Mouse (Mus musculus) intestine, embryonic 16.5 days (tissue): ENCODE results near the gene Ptprs. TPM values are rescaled to one million over a fixed set of nuclear protein-coding genes. Genes with fewer than 3 reads are reported as not detected.

Source experiments
- ATAC-seq: fragments of 200-750 bp; cut with Nextera tagmentation; 2 replicates; pipeline ENCODE4 v1.8.0; 2017; ENCODE audit warnings: moderate TSS enrichment, moderate library complexity
- H3K27ac ChIP-seq: fragments of 300-500 bp; sonication (generic); 2 replicates; pipeline ENCODE4 v1.5.1; 2014; ENCODE audit warnings: mild to moderate bottlenecking, low read length
- H3K27me3 ChIP-seq: fragments of 300-500 bp; sonication (generic); replicated peaks from 2 replicates; pipeline ENCODE4 v1.6.1; 2014; ENCODE audit warnings: low read length, control low read depth, mixed read lengths; ENCODE audit not compliant: control insufficient read depth, insufficient read depth
- H3K36me3 ChIP-seq: fragments of 300-500 bp; sonication (generic); 2 replicates; pipeline ENCODE4 v1.6.1; 2014; ENCODE audit warnings: low read length, control low read depth; ENCODE audit not compliant: control insufficient read depth, insufficient read depth
- H3K4me1 ChIP-seq: fragments of 300-500 bp; sonication (generic); 2 replicates; pipeline ENCODE4 v1.6.1; 2014; ENCODE audit warnings: low read length, control low read depth, mixed read lengths; ENCODE audit not compliant: control insufficient read depth, insufficient read depth
- H3K4me2 ChIP-seq: fragments of 300-500 bp; sonication (generic); 2 replicates; pipeline ENCODE4 v1.6.1; 2014; ENCODE audit warnings: low read depth, low read length, control low read depth
- H3K4me3 ChIP-seq: fragments of 300-500 bp; sonication (generic); 2 replicates; pipeline ENCODE4 v1.5.1; 2014; ENCODE audit warnings: mild to moderate bottlenecking, low read length
- H3K9ac ChIP-seq: fragments of 300-500 bp; sonication (generic); 2 replicates; pipeline ENCODE4 v1.6.1; 2014; ENCODE audit warnings: low read depth, low read length
- H3K9me3 ChIP-seq: fragments of 300-500 bp; sonication (generic); 2 replicates; pipeline ENCODE4 v1.6.1; 2016; ENCODE audit warnings: low read length, control low read depth; ENCODE audit not compliant: control insufficient read depth
- WGBS: fragments of 180-500 bp; shearing (Covaris S2); extraction: QIAGEN DNeasy Blood & Tissue Kit; methylation state at CpG from one replicate; pipeline ENCODE4 v1.1.7; 2014; 5-methylcytosine and 5-hydroxymethylcytosine counted together
- polyA plus RNA-seq: library from polyadenylated mRNA; unstranded; fragments of >200 nt; fragmentation: Nextera tagmentation; extraction: Ambion mirVana; gene quantifications from 2 replicates; pipeline ENCODE4 v1.2.1, GENCODE M21; 2015

The Ptprs gene
- polyA plus RNA-seq, 1 experiment from 2014 or later: 34.4 TPM

GRCm38 (mm10) chr17:56464345-56464744 lies 11.9 kb downstream of the Ptprs start:
- ATAC-seq: no peak
- Histone ChIP-seq H3K27me3 (no peaks in the 10 kb centered on the region), H3K4me1 (peaks cover 37% of the 10 kb centered on the region), H3K4me2 (no peak overlapping the region), H3K4me3 (no peak overlapping the region), H3K27ac (no peak overlapping the region), H3K9me3 (no peaks in the 10 kb centered on the region), H3K9ac (no peak overlapping the region), H3K36me3 (no peaks in the 10 kb centered on the region)
- WGBS: 93% methylated on average over 2 of the region's 2 CpGs

DNA sequence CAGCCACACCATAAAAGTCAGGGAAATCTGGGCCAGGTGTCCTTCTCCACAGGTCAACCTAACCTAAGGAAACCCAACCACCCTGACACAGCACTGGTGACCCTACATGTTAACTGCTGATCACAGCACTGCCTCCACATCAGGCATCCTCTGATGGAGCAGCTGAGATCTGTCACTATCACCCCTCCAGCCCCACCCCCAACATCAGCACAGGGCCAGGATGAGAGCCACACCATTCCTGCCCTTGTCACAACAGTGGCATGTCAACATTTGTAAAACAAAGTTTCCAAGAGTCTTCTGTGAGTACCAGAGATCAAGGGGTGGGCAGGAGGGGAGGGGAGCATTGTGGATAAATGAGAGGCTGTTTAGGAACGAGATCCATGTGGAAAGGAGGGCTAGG lies 12.8 kb downstream of the Ptprs start:
- no peaks in the 10 kb centered on the region for H3K9me3 ChIP-seq
- ATAC-seq: no peak
- H3K4me3 ChIP-seq: no peak overlapping the region; the same call in 1 of the 2 replicates
- H3K4me1 ChIP-seq: peaks cover 30% of the 10 kb centered on the region
- H3K9ac ChIP-seq: no peak overlapping the region
- no peak overlapping the region; the same call in 1 of the 2 replicates for H3K27ac ChIP-seq
- H3K27me3 ChIP-seq: no peaks in the 10 kb centered on the region
- no peaks in the 10 kb centered on the region for H3K36me3 ChIP-seq
- H3K4me2 ChIP-seq: no peak overlapping the region
- 28% methylated on average over 1 of the region's 1 CpGs for WGBS

GRCm38 (mm10) chr17:56462835-56463455 lies 13.3 kb downstream of the Ptprs start:
- peak overlapping the region; percentile 62 for H3K4me3 ChIP-seq
- H3K4me2 ChIP-seq: peak overlapping the region; percentile 85
- no peaks in the 10 kb centered on the region for H3K36me3 ChIP-seq
- peak overlapping the region; percentile 60 for H3K9ac ChIP-seq
- H3K27ac ChIP-seq: peak overlapping the region; percentile 82
- no peaks in the 10 kb centered on the region for H3K27me3 ChIP-seq
- WGBS: 5% methylated on average over 17 of the region's 17 CpGs
- no peaks in the 10 kb centered on the region for H3K9me3 ChIP-seq
- ATAC-seq: no peak
- H3K4me1 ChIP-seq: peaks cover 29% of the 10 kb centered on the region

DNA sequence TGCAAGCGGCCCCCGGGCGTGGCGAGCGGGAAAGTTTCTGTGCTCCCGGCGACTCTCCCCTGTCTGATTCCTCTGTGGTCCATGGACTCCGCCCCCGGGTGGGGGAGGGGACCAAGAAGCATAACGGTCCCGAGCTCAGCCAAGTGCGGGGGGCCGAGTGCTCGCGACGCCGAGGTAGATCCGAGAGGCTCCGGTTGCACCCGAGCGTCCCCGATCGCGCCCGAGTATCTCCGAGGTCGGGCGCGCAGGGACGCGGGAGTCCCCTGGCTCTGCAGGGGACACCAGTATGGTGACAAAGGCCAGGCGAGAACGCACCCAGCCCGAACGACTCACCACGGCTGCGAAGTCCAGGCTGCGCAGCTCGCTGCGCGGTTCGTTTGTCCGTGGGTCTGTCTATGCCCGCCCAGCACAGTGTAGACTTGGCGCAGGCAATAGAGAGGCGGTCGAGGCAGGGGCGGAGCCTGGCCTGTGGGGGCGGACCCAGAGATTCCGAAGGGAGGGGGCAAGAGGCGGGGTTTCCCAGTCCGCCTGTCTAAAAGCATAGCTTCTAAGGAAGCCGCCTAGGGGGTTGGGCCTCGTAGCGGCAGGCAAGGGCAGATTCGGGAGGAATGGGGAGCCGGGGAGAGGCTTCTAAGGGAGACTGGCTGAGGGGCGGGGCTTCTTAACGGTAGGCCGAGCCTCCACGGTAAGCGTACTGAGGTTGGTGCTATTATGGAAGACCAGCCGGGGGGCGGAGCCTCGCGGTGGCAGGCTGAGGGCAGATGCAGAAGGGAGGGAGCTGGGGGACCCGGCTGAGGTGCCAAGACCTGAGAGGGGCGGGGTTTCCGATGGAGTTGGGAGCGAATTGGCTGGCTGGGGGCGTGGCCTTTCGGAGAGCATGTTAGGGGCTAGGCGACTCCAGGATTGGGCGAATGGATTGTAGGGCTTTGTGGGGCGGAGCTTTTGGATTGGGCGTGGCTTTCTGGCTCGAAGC lies 14.2 kb downstream of the Ptprs start:
- Histone ChIP-seq H3K27ac (peak overlapping the region; percentile 83), H3K27me3 (no peaks in the 10 kb centered on the region), H3K4me2 (peak overlapping the region; percentile 85), H3K9me3 (no peaks in the 10 kb centered on the region), H3K9ac (peak overlapping the region; percentile 78), H3K4me1 (peaks cover 24% of the 10 kb centered on the region), H3K36me3 (no peaks in the 10 kb centered on the region), H3K4me3 (peak overlapping the region; percentile 62)
- ATAC-seq: peak; percentile 94
- WGBS: under 1% methylated on average over 75 of the region's 77 CpGs

GRCm38 (mm10) chr17:56460876-56461275 lies 15.4 kb downstream of the Ptprs start:
- Histone ChIP-seq H3K4me1 (peaks cover 22% of the 10 kb centered on the region), H3K9me3 (no peaks in the 10 kb centered on the region), H3K27ac (no peak overlapping the region), H3K4me3 (peak overlapping the region; percentile 62), H3K9ac (peak overlapping the region; percentile 78), H3K36me3 (no peaks in the 10 kb centered on the region), H3K4me2 (peak overlapping the region; percentile 85), H3K27me3 (no peaks in the 10 kb centered on the region)
- no peak for ATAC-seq
- WGBS: 20% methylated on average over 6 of the region's 6 CpGs

DNA sequence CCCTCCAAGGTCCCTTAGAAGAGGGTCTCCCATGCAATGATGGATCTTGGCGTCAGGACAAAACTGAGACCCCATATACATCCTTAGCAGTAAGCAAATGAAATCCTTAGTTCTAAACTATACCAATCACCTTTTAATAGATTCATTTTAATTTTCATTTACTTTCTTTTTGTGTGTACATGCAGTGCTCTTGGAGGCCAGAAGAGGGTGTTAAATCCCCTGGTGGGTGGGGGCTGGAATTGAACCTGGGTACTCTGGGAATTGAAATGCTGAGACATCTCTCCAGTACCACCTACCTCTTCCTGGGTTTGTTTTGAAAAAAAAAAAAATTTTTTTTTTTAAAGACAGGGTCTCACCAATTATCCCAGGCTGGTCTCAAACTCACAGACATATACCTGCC lies 18.8 kb downstream of the Ptprs start:
- Histone ChIP-seq H3K9ac (no peak overlapping the region), H3K4me1 (peaks cover 12% of the 10 kb centered on the region), H3K36me3 (no peaks in the 10 kb centered on the region; the same call in 1 of the 2 replicates), H3K4me3 (no peak overlapping the region), H3K9me3 (no peaks in the 10 kb centered on the region), H3K27me3 (no peaks in the 10 kb centered on the region), H3K4me2 (no peak overlapping the region), H3K27ac (no peak overlapping the region)
- no peak for ATAC-seq
- whole genome bisulfite sequencing: 86% methylated on average over 1 of the region's 1 CpGs

GRCm38 (mm10) chr17:56456353-56456752 lies 19.9 kb downstream of the Ptprs start:
- Histone ChIP-seq H3K4me3 (no peak overlapping the region), H3K4me2 (no peak overlapping the region), H3K27me3 (no peaks in the 10 kb centered on the region), H3K9ac (no peak overlapping the region), H3K27ac (no peak overlapping the region), H3K4me1 (peaks cover 12% of the 10 kb centered on the region), H3K36me3 (peaks cover 2% of the 10 kb centered on the region; the same call in 1 of the 2 replicates), H3K9me3 (no peaks in the 10 kb centered on the region)
- no peak for ATAC-seq
- 84% methylated on average over 5 of the region's 5 CpGs for WGBS

DNA sequence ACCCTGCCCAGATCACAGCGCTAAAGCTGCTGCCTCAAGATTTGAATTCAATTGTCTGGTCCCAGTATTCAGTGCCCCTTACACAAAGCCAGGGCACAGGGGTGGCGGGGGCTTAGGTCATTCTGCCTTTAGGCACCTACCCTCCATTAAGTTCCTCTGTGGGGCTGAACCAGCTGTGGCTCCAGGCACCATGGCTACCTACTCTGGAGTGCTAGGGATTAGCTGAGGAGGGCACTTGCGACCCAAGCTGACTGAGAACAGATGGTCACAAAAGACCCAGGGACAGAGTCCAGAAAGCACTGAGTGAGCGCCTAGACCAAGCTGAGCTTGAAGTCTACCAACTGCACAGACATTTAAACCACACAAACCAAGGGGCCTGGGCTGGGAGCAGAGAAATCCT lies 22.6 kb downstream of the Ptprs start:
- ATAC-seq: no peak

DNA sequence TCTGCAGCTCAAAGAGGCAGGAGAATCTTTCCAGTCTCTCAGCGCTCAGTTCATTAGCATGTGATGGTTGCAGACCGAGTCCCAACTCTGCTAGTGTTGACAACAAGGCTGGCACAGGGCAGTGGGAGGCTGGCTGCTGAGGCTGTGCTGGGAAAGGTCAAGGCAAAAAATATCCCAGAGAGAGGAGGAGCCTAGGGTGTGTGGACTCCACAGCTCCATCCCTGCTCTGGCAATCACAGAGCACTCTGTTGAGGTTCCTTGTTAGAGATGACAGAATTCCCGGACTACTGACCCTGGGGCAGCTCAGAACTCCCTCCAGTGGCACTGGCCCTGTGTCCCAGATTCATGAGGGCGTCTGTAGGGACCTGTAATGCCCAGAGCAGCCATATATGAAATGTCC lies 23.0 kb downstream of the Ptprs start:
- Histone ChIP-seq H3K27ac (no peak overlapping the region), H3K4me2 (no peak overlapping the region), H3K36me3 (peaks cover 5% of the 10 kb centered on the region; the same call in 1 of the 2 replicates), H3K4me1 (no peaks in the 10 kb centered on the region), H3K9me3 (no peaks in the 10 kb centered on the region), H3K27me3 (no peaks in the 10 kb centered on the region), H3K9ac (no peak overlapping the region), H3K4me3 (no peak overlapping the region)
- no peak for ATAC-seq
- whole genome bisulfite sequencing: 83% methylated on average over 4 of the region's 4 CpGs

More for the DNA sequence above, 22.6 kb downstream of the Ptprs start:
- WGBS: 77% methylated on average over 4 of the region's 4 CpGs
- Histone ChIP-seq H3K9ac (no peak overlapping the region), H3K4me2 (no peak overlapping the region), H3K4me1 (no peaks in the 10 kb centered on the region), H3K36me3 (peaks cover 5% of the 10 kb centered on the region; the same call in 1 of the 2 replicates), H3K27ac (no peak overlapping the region), H3K27me3 (no peaks in the 10 kb centered on the region), H3K9me3 (no peaks in the 10 kb centered on the region), H3K4me3 (no peak overlapping the region)
